Mouse (Mus musculus): ENCODE results near the gene Bik.

DNA sequence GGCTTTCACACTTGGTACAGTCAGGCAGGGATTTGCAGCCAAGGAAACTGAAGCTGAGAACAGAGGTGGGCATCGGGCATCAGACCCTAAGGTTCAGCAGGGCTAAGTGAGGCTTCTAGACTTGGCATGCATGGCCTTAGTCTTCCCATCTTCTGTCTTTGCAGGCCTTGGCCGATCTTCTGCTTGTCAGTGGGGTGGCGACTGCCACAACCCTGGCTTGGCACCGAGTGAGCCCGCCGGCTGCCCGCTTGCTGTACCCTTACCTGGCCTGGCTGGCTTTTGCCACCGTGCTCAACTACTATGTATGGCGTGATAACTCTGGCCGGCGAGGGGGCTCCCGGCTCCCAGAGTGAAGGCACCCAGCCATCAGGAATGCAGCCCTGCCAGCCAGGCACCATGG is 46.9 kb downstream of the Bik start:
- TF ChIP-seq CTCF (IDR thresholded peaks at IDR 0.05; ENCODE audit: low read depth) (no peak), EP300 (IDR thresholded peaks at IDR 0.05; ENCODE audit: low read depth) (no peak)
